Mouse (Mus musculus): ENCODE results near the gene Lexm.

The Lexm gene

DNA sequence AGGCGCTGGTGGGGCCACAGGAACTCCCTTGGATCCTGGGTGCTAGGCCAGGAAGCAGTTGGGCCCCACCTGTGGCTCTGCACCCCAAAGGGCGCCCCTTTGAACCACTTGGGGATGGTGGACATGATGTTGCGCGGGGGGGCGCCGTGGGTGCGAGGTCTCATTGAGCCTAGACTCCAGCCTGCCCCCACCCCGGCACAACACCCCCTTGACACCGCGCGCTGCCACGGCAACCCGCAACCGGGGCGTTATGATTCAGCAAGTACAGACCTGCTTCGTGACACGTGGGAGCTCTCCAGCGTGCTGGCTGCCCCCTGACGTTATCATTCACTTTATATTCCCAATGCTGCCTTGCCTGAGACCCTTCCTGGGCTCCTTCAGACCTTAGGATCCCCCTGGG is at the start of gene Lexm:
Gene Lexm (minus strand): TSS at position 186 of the 400 bp plus-strand sequence.
- peak in 1 of 2 experiments; percentile 33 for DNase-seq

DNA sequence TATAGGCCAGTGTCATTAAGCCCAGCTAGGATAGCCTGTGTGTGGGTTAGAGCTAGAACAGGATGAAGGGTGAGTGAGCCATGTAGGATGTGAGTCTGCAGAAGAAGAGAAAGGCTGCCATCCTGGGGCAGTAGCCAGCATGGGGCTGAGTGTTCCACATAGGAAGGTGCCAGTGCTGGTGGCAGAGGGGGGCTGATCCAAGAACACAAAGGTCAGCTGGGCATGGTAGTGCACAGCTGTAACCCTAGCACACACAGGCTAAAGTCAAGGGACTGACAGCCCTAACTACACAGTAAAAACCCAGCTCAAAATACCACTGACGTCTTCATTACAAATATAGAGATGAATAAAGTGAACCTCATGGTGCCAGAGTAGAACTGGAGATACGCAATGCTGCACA is 49.5 kb upstream of the Lexm start:
- DNase-seq, result no peak

DNA sequence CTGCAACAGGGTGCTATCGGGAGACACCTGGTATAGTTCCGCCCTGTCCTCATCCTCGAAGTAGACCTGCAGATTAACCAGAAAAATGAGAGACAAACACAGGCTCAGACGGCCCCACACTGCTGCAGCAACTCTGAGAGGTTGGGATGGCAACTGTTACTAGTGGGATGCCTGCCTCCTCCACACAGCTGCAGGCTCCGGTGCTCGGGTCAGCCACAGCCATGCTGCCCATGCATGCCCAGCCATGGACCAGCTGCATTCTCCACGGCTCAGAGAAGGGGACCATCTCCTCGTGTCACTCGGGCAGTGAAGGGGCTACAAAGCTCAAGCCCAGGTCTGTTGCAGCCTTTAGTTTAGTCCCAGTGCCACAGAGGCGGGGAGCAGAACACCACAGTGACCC is 48.6 kb upstream of the Lexm start:
- no peak for DNase-seq

DNA sequence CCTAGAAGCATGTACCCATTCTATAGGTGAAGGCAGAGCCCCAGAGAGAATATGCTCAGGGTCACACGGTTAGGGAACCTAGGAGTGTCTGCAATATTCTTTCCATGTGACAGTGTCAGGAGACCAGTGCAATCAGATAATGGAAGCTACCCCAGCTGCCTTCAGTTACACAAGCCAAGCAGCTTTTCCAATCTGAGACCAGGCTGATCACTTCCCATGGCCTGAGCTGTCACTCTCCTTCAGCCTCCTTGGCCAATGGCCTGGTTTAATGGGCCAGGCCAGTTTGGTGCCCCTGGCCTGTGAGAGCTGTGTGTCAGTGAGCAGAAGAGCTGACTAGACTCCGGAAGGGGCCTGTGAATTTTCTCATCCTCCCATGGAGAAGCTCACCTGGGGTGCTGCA is 48.2 kb upstream of the Lexm start:
- DNase-seq, result peak in 1 of 2 experiments; percentile 17

DNA sequence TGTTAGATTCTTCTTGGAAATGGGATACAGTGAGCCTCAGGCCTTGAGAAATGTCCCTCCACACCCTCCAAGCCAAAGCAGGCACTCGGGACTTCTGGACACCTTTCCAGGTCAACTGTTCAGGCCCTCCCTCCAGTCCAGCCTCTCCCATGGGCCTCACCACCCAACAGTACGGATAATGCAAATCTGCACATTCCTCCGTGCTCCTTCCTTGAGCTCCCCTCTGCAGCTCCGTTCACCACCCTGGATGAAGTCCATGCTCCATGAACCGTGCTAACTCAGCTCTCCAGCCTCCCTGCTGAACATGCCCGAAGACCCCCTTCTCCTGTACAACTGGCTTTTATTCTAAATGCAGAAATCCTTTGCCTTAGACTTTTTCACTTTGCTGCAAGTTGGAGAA is 47.7 kb upstream of the Lexm start:
- DNase-seq, result peak; percentile 57 to 80

DNA sequence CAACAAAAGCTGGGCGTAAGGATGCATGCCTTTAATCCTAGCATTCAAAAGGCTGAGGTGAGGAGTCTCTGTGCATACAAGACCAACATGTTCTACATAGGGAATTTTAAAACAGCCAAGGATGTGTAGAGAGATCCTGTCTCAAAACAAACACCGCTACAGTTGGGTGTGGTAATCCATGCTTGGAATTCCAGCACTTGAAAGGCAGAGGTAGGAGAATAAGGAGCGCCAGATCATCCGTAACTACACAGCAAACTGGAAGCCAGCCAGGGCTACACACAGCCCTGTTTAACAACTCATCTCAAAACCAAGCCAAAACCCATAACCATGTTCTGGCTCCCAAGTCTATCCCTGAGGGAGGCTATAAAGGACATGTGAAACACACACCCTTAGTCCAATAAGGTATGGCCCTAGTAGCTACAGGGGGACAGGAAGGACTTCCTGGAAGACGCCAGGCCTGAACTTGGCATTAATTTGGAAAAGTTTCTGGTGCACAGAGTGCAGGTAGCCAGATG is 47.0 kb upstream of the Lexm start:
- peak; percentile 19 to 29 for DNase-seq

DNA sequence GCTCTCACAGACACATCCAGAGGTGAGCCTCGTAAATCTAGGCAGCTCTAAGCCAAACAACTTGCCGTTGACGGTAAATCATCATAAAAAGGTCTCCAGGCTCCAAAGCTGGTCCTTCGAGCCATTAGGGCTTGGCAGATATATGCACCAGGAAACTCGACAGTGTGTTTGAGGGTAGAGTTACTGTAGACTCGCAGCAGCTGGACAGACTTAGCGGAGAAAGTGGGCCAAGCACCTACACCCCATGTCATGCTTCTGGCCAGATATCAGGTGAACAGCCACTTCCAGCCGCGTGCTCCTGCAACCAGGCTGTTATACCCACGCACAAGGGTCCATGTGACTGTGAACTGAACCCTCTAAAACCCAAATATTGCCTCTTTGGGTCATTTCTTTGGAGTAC is 38.6 kb upstream of the Lexm start:
- DNase-seq, result no peak

DNA sequence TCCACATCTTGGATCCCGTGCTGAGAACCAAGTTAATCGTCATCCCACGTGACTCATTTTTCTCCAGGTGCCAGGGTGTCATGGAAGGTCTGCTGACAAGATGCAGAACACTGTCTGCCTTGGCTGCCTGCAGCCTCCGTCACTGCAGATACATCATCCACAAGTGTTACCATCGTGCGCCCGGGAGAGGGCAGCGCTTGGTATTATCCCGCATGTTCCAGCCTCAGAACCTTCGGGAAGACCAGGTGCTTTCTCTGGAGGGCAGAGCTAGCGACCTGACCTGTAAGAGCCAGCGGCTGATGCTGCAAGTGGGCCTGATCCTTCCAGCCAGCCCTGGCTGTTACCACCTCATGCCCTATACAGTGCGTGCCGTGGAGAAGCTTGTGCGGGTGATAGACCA is 36.0 kb upstream of the Lexm start:
- DNase-seq, result no peak

DNA sequence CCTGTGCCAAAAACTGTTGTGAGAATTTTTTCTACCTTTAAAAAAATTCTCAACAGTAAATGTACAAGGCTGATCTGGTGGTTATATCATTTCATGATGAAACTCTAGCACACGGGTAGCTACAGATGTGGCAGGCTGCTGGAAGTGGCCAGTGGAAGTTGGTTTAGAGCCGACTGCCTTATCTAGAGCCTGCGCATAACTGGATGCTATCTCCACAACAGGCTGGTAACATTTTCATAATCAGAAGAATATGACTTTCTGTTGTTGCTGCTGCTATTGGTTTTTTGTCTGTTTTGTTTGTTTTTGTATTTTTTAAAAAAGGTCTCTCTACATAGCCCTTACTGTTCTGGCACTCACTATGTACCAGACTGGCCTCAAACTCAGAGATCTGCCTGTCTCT is 35.5 kb upstream of the Lexm start:
- no peak for DNase-seq

DNA sequence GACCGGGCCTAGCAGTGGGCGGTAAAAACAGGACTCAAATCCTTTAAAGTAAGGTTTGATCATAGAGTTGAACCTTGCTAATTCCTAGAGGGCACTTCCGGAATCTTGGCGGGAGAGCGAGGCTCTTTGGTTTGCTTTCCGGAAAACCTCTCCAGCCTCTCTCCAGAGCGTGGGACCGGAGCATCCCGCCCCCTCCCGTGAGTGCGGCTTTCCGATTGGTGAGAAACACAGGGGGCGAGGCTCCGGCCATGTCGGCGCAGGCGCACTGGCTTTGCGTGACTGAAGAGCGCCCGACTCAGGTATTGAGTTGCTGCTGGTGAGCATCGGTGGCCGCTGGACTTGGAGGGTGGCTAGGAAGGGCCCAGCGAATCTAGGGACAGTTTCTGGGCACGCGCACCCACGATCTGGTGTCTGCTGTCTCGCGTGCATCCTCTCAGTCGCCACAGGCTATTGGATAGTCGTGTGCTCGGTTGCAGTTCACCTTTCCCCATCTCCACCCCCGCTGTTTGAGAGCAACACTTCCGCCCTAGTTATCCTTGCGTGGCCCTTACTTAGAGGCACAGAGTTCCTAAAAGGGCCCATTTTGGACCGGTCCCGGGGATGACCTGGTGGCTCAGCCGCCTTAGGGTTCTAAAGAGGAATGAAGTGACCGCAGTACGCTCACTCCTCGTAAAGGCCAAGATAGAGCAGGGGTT is 33.9 kb upstream of the Lexm start, which contains the start of gene Pars2:
Gene Pars2 (plus strand): TSS at position 237 of the 695 bp plus-strand sequence.
- DNase-seq, result peak; percentile 98

DNA sequence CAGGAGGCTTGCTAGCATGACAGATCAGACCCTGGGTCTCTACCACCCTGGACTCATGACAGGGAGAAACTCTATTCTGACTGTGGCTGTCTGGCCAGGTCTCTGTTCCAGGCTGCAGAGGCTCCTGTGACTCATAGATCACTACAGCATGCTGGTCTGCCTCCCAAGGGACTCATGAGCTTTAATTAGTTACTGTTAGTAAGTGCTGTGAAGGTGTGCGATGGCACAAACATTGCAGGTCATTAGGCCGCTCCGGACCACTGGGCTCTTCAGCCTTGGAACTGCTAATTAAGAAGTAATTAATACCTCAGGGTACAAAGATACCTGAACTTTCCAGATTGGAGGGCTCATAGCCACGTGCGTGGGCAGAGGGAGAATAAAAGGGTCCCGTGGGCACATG is 30.1 kb upstream of the Lexm start:
- peak; percentile 31 to 37 for DNase-seq

DNA sequence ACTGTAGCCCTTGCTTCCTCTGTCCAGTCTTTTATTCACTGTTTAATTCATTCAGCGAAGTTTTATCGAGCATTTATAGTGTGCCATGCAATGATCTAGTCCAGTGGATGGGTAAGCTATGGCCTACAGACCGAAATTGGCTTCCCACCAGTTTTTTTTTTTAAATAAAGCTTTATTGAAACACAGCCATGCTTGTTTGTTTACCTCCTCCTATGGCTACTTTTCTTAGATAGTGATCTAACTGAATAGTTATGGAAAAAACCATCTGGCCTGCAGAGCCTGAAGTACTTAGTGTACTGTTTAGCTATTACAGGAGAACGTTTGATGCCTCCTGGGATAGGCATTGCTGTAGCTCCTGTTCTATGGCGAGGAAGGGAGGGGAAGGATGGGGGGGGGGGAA is 28.8 kb upstream of the Lexm start:
- no peak for DNase-seq

DNA sequence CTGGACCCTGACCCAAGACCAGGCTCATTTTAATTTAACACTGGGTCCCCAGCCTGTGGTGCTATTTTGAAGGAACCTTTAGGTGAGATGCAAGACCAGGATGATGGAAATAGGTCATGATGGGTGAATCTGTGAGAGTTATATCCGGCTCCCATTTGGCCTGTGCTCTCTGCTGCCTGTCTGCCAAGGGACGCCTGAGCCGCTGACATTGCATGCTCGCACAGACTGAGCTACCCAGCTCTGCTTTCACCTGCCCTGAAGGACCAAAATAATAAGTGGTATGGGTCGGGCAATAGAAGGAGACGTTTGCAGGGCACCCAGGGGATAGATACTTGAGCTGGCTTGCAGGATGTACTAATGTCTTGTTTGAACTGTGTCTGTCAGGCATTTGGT is 27.2 kb upstream of the Lexm start:
- DNase-seq, result no peak

DNA sequence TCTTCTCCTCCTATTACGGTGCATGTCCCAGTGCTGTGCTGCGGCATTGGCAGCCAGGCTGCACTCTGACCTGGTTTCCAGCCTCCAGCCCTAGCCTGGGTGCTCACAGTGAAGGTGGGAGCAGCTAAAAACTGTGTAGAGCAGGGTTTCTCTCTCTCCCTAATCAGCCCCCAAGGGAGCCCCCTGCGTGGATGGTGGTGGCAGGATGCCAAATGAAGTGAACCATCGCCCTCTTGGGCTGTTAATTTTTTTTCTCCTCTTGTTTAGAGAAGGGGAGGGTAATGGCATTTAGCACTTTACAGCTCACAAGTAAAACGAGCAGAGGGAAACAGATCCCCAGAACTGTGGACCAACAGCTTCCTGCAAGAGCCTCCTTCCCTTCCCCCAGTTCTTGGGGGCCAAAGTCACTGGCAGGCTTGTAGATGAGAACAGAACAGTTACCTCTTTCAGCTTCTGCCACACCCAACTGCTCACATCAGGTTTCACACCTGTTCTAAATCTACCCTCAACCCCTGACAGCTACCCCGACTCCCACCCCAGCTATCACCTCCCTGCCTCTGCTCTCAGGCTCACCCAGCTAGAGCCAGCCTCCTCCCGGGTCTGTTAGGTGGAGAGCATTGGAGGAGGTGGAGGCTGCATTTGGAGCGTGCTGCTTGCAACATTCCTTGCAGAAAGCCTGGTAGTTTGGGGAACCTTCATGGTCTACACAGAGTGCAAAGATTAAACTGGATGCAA is 26.6 kb upstream of the Lexm start:
- DNase-seq, result peak in 1 of 2 experiments; percentile 52

DNA sequence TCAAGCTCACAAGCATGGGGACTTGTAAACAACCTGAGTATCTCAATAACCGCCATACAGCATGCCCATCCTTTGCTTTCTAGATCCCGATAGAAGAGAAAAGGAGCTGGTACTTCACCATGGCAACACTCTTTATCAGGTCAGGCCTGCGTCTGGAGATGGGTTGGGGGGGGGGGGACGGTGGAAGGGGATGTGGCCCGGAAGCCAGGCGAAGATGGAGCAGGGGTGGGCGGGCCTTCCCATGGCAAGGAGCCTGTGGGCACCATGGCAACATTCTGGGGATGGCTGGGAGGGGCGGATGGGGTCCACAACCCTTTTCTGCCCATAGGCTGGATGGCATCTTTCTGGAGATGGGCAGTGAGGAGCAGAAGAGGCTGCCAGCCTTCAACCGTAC is 17.0 kb upstream of the Lexm start:
- no peak for DNase-seq

DNA sequence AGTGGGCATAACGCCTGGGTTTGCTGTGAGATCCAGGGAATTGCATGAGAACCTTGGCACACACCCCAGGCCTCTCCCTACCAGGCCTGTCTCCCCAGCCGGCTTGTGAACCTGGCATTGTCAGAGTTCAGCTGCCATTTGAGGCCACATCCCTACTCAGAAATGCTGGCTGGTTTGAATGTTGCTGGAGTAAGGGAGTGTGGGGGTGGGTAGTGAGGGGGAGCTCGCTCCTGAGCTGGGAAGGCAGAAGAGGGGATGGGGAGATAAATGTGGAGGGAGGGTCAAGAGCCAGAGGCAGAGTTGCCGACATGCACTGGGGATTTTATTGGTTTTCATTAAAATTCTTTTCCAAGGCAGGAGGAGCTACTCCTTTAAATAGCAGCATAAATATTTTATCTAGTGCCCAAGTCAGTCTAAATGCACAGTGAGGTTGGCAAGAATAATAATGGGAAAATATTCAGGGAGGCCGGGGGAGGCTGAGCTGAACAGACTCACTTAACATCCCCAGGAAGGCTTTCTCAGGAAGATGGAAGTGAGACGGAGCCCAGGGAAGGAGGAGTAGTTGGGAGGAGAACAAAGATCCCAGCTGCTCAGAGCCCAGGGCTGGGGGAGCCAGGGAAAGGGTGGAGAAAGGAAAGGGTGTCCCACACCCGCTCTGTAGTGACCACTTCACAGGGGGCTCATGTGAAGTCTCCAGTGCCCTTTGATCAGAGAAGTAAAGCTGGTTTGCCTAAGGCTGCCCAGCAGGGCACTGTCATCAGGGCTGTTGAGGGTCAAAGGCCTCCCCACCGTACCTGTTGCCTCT is 16.4 kb upstream of the Lexm start:
- DNase-seq, result peak in 1 of 2 experiments; percentile 16

DNA sequence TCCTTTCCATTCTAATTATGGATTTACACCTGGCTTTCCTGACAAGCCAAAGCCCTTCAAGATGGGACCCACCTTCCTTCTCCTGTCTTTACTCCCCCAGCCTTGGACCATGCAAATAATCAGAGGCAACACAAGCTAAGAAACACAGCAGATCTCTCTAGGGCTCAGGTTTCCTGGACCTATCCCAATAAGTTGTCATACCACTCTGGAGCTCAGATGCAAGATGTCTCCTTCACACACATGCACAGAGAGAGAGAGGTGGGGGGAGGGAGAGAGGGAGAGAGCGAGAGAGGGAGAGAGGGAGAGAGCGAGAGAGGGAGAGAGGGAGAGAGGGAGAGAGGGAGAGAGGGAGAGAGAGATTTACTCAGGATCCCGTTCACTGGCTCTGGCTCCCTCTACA is 15.3 kb upstream of the Lexm start:
- DNase-seq, result no peak

DNA sequence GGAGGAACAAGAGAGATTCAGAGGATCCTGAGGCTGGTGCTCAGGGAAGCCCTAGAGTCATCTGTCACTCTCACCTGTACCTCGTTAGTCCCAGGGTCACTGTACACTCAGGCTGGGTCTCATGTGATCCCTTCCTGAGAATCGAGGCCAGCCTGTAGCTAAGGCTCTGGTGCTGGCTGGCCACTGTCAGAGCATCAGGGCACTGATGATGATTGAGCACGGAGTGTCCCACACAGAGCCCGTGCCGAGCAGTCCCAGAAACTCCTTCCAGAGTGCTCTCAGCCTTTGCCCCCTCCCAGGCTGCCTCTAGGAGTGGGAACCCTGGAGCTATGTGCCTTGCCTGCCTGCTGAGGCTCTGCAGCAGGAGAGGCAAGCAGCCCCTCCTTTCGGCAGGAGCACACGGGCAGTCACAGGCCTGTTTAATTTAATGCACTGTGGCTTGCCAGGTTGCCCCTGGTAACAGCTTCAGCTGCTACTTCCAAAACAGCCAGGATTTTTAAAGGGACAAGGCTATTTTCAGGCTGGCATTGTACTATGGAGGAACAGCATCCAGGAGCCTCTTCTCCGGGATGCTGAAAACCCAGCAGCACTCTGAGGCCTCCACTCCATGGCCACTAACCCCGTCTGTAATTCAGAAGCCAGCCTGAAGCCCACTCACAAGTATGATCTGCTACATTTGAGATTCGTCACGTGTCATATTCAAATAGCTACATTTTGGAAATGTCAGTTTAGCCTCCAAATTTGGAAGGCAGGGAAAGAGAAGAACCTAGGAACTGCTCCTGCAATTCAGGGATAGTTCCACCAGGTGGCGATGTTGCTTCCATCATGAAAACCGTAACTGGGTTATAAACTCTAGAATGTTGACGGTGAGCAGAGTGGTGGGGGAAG is 13.5 kb upstream of the Lexm start:
- DNase-seq, result peak; percentile 70 to 84

DNA sequence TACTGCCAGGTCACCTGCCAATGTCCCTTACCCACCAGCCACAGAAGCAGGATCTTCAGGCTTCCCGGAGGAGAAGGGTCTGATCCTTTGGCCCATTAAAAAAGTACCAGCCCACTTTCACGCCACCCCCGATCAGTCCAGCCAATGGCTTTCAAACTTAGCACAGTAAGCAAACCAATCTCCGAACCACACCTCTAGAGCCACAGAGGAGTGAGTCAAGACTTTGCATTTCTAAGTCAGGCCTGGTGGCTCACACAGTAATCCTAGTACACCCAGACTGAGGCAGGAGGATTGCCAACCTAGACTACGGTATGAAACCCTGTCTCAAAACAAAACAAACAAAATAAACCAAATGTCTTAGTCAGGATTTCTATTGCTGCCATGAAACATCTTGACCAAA is 12.3 kb upstream of the Lexm start:
- peak in 1 of 2 experiments; percentile 17 for DNase-seq

DNA sequence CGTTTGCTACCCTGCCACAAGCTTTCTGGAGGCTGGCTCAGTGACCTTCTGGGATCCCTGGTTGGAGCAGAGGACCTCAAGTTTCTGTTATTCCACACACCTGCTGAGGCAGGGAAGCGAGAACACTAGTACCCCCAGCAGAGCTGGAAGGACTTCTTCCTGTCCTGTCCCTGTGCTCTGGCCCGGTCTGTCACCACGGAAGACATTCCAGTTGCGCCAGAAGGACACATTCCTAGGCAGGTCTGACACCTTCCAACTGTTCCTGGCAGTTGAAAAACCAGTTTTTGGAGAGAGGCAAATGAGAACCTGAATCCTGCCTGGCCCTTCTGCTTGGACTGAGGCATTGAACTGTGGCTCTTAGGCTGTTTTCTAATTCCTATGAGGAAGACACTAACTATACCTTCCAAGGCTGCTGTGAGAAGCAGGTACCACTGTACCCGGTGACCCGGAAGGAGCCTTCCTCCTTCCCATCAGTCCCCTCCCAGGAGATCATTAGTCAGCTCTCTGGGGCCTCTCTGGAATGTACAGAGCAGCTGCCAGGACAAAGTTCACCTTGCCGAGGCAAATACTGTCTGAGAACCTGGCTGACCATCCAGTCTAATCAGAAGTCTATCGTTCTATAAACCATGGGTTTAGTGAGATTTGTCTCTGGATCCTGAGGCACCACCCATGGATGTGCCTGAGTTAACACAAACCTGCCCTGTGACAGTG is 11.8 kb upstream of the Lexm start:
- peak; percentile 70 to 81 for DNase-seq

DNA sequence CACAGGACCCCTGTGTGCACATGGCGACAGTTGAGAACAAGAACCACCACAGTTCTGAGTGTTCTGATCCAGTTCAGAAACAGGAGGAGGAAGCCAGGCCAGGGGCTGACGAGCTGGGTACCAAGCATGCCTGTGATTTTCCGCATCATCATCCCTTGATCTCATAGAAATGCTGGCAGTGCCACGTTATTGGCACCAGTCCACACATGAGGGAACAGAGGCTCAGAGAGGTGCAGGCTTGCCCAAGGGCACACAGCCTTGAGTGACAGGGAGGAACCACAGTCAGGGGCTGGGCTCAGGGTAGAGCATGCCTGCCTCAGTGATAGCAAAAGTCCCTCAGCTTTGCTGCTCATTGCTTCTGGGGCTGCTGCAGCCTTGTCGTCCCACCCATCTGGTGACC is 10.8 kb upstream of the Lexm start:
- peak in 1 of 2 experiments; percentile 24 for DNase-seq

DNA sequence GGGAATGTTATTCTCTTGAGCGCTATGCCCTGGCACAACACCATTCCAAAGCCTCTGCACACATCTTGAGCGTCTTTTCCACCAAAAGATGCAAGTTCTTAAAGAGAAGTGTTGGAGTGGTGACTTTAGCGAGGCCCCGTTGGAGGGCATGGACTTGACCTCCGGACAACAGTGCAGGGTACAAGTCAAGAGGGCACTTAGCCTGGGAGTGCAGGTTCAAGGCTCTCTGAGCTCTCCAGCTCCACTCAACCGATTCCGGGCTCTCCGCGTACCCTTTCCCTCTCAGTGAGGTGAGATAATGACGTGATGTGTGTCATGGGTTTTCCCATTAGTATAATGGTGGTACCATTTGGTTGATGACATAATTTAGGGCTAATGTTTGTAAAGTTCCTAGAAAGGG is 7.2 kb upstream of the Lexm start:
- DNase-seq, result peak in 1 of 2 experiments; percentile 46

Data from kidney, postnatal 36 days (tissue).